Mouse (Mus musculus) ES-E14 (cell line): Measurements from ENCODE around the gene Prkag2. TPM values are rescaled to one million over a fixed set of nuclear protein-coding genes. Genes with fewer than 3 reads are reported as not detected.
A peak's percentile ranks its signal among the peaks of the same experiment; 100 is the strongest.

ENCODE experiments used
- DNase-seq: peaks from one replicate; pipeline ENCODE4 v3.0.0-alpha.2; 2013; ENCODE audit warnings: low read depth, low spot score
- H3K27ac ChIP-seq: 2 replicates; pipeline ENCODE4 v1.5.1; 2012; ENCODE audit warnings: low read depth, mild to moderate bottlenecking, low read length, moderate library complexity, mixed read lengths; ENCODE audit not compliant: poor library complexity, insufficient read depth, severe bottlenecking
- H3K36me3 ChIP-seq: 2 replicates; pipeline ENCODE4 v1.6.1; 2012; ENCODE audit warnings: mild to moderate bottlenecking, low read length, moderate library complexity, mixed read lengths; ENCODE audit not compliant: control insufficient read depth, poor library complexity, insufficient read depth, severe bottlenecking
- H3K4me1 ChIP-seq, 2 experiments: fragments of 150-350 bp in 1 of 2; sonication (generic) in 1 of 2; 2 replicates each; pipeline ENCODE4 v1.6.1; 2012; ENCODE audit warnings: low read length in 2 of 2, mild to moderate bottlenecking in 1 of 2, mixed read lengths in 1 of 2; ENCODE audit not compliant: control insufficient read depth in 2 of 2, insufficient read depth in 2 of 2, poor library complexity in 1 of 2
- H3K4me3 ChIP-seq, 2 experiments: fragments of 150-350 bp in 1 of 2; sonication (generic) in 1 of 2; 2 replicates each; pipeline ENCODE4 v1.5.1; 2012; ENCODE audit warnings: low read length in 2 of 2, low read depth in 1 of 2, mild to moderate bottlenecking in 1 of 2, mixed read lengths in 1 of 2; ENCODE audit not compliant: insufficient read depth in 1 of 2, poor library complexity in 1 of 2, severe bottlenecking in 1 of 2
- H3K9ac ChIP-seq: 2 replicates; pipeline ENCODE4 v1.6.1; 2012; ENCODE audit warnings: low read depth, mild to moderate bottlenecking, low read length, mixed read lengths; ENCODE audit not compliant: poor library complexity, insufficient read depth, severe bottlenecking
- H3K9me3 ChIP-seq: fragments of 150-350 bp; sonication (generic); 2 replicates; pipeline ENCODE4 v1.6.1; 2012; ENCODE audit warnings: low read depth, mild to moderate bottlenecking, low read length; ENCODE audit not compliant: control insufficient read depth, insufficient read depth
- CHD2 ChIP-seq: IDR thresholded peaks from 2 replicates; pipeline ENCODE4 v1.6.1; 2014; ENCODE audit warnings: mild to moderate bottlenecking, low read depth, low read length, inconsistent platforms
- HCFC1 ChIP-seq: IDR thresholded peaks from 2 replicates; pipeline ENCODE4 v1.6.1; 2012; ENCODE audit warnings: low read length, inconsistent platforms, borderline replicate concordance; ENCODE audit not compliant: insufficient read depth
- MAFK ChIP-seq: IDR thresholded peaks from 2 replicates; pipeline ENCODE4 v1.6.1; 2014; ENCODE audit warnings: mild to moderate bottlenecking, low read depth, low read length, inconsistent platforms; ENCODE audit not compliant: insufficient read depth
- ZC3H11A ChIP-seq: IDR thresholded peaks from 2 replicates; pipeline ENCODE4 v1.6.1; 2012; ENCODE audit warnings: low read depth, mild to moderate bottlenecking, inconsistent platforms, low read length, borderline replicate concordance
- ZNF384 ChIP-seq: IDR thresholded peaks from 2 replicates; pipeline ENCODE4 v1.6.1; 2012; ENCODE audit warnings: low read depth, low read length, inconsistent platforms
- in situ Hi-C, 2 experiments: fragments of 600-800 bp; cut with MboI; formaldehyde crosslinking; loops; one replicate each; pipeline ENCODE4 v1.15.1; 2025; ENCODE audit warnings: low sequenced_read_pairs in 2 of 2, inconsistent platforms in 1 of 2; ENCODE audit not compliant: unreplicated experiment in 2 of 2
- total RNA-seq: library from RNA; depleted of rRNA; stranded (reverse); fragments of 300-350 nt; gene quantifications from 2 replicates; pipeline ENCODE4 v1.2.3, GENCODE M21; 2012

The Prkag2 gene
- total RNA-seq, 1 experiment, result 10.5 TPM

GRCm38 (mm10) chr5:25025309-25026019 is 75.0 kb downstream of the Prkag2 start:
- Histone ChIP-seq H3K36me3 (no peaks in the 10 kb centered on the region), H3K27ac (no peak overlapping the region), H3K9ac (peak overlapping the region; percentile 48; the same call in 1 of the 2 replicates), H3K9me3 (no peaks in the 10 kb centered on the region), H3K4me1 (peaks cover 0 to 2% of the 10 kb centered on the region in 2 experiments; a peak in 1 of 4 replicates), H3K4me3 (peak overlapping the region; percentile 24 to 42; a peak in 3 of 4 replicates)
- DNase-seq, result no peak
- TF ChIP-seq ZC3H11A (no peak), ZNF384 (no peak), CHD2 (no peak), MAFK (no peak), HCFC1 (no peak)
- in situ Hi-C loops, result no loop called here

GRCm38 (mm10) chr5:25022904-25023303 is 77.5 kb downstream of the Prkag2 start:
- DNase-seq, result no peak
- in situ Hi-C loops, result no loop called here

GRCm38 (mm10) chr5:25019221-25019620 is 81.2 kb downstream of the Prkag2 start:
- no peaks in the 10 kb centered on the region for H3K9me3 ChIP-seq
- no peak overlapping the region for H3K9ac ChIP-seq
- no peak for TF ChIP-seq ZNF384
- TF ChIP-seq ZC3H11A, result no peak
- TF ChIP-seq CHD2, result no peak
- TF ChIP-seq HCFC1, result no peak
- TF ChIP-seq MAFK, result no peak
- H3K36me3 ChIP-seq, result no peaks in the 10 kb centered on the region
- no peak overlapping the region for H3K27ac ChIP-seq
- H3K4me1 ChIP-seq, result no peaks in the 10 kb centered on the region
- H3K4me3 ChIP-seq, result no peak overlapping the region
- in situ Hi-C loops, result no loop called here
- DNase-seq, result no peak

More at GRCm38 (mm10) chr5:25022904-25023303, 77.5 kb downstream of the Prkag2 start:
- TF ChIP-seq ZNF384 (no peak), HCFC1 (no peak), MAFK (no peak), CHD2 (no peak), ZC3H11A (no peak)
- no peaks in the 10 kb centered on the region for H3K9me3 ChIP-seq
- no peak overlapping the region for H3K9ac ChIP-seq
- H3K4me1 ChIP-seq, result peaks cover 0 to 2% of the 10 kb centered on the region in 2 experiments; a peak in 1 of 4 replicates
- H3K27ac ChIP-seq, result no peak overlapping the region
- no peak overlapping the region for H3K4me3 ChIP-seq
- H3K36me3 ChIP-seq, result no peaks in the 10 kb centered on the region

- no peak overlapping the region for H3K9ac ChIP-seq
- H3K9me3 ChIP-seq, result no peaks in the 10 kb centered on the region
- H3K36me3 ChIP-seq, result no peaks in the 10 kb centered on the region
- TF ChIP-seq ZNF384, result no peak
- no peak for TF ChIP-seq MAFK
- TF ChIP-seq ZC3H11A, result no peak
- no peak for TF ChIP-seq HCFC1
- no peak for TF ChIP-seq CHD2
- in situ Hi-C loops, result no loop called here
- H3K27ac ChIP-seq, result no peak overlapping the region
- H3K4me3 ChIP-seq, result no peak overlapping the region
- no peak for DNase-seq
- peaks cover 5 to 27% of the 10 kb centered on the region in 2 experiments; a peak in 3 of 4 replicates for H3K4me1 ChIP-seq
Measured at GRCm38 (mm10) chr5:25012134-25012533, 88.3 kb downstream of the Prkag2 start.
